ENCODE assay signal across 8 mouse cellular contexts in the genomic region with DNA sequence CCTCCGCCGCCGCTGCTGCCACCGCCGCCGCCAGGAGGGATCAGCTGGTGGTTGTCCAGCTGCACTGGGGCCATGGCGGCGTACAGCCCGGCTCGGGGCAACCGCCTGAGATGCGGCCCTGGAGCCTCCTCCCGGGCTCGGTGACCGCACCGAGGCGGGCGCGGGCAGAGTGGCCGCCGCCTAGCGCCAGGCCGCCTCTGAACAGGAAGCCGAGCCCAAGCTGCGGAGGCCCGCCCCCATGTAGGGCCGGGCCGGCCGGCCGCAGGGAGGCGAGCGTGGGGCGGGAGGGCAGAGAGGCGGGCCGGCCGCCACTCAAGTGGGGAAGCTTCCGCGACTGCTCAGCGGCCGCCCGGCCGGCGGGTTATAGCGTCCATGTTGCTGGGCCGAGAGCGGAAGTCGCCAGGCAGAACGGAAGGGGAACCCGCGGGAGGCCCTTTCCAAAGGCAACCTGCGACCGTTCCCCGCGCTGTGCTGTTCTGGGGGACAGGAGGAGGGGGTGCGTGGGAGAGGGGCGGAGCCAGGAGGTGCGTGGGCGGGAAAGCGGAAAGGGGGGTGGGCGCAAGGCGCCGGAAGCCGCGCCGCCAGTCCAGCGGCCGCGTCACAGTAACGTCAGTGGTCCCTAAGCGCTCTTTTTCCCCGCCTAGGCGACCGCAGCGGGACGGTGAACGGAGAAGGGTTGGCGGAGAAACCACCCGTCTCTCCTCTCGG. TPM values are rescaled to one million over a fixed set of nuclear protein-coding genes. Genes with fewer than 3 reads are reported as not detected.
A peak's percentile ranks its signal among the peaks of the same experiment; 100 is the strongest.
DNase-seq lines count a peak whose midpoint lies in the region; ATAC-seq and TF ChIP-seq lines count a peak whose summit lies in the region.

Med14 (minus strand) TSS at position 448 of the 708 bp plus-strand sequence.

- peak; percentile 46 for TF ChIP-seq CTCF in gastrocnemius, adult 2 months (IDR thresholded peaks at IDR 0.05)
- peak; percentile 27 for TF ChIP-seq CTCF in left cerebral cortex, adult 2 months (IDR thresholded peaks at IDR 0.05)

- intact Hi-C loops in gastrocnemius, adult 2 months (cut with DNase I) = no loop called here
- intact Hi-C loops in left cerebral cortex, adult 2 months (cut with DNase I) = loop anchor here (1.0 to 5.0 kb wide), 4 partner anchors 79 to 679 kb away; partner anchors contain the start of genes 1810030O07Rik and Usp9x

- ATAC-seq in activated CD4-positive, CD25-positive, alpha-beta regulatory T cell, adult 4 months = peak; percentile 74
- ATAC-seq in common myeloid progenitor, adult 5-6 weeks (replicated peaks; ENCODE audit: low read depth, poor library complexity, severe bottlenecking) = peak; percentile 87
- peak; percentile 97 for ATAC-seq in hindbrain, embryonic 16.5 days

- peaks cover 41% of the 10 kb centered on the region for H3K79me2 ChIP-seq in macrophage (ENCODE audit: inconsistent target)

- WGBS in hindbrain, embryonic 16.5 days = 13% methylated on average over 42 of the region's 79 CpGs
- WGBS in macrophage (ENCODE audit: missing documents) = 5% methylated on average over 46 of the region's 79 CpGs

- peak within 1 kb of the TSS; percentile 58 for H3K4me2 ChIP-seq in hindbrain, embryonic 16.5 days (ENCODE audit: low read length)

- no peaks in the 10 kb centered on the region for H3K9me3 ChIP-seq in hindbrain, embryonic 16.5 days (ENCODE audit: control insufficient read depth, low read length)

- H3K4me3 ChIP-seq in gastrocnemius, adult 2 months = peak within 1 kb of the TSS; percentile 87
- H3K4me3 ChIP-seq in hindbrain, embryonic 16.5 days (ENCODE audit: low read length) = peak within 1 kb of the TSS; percentile 51
- H3K4me3 ChIP-seq in left cerebral cortex, adult 2 months = peak within 1 kb of the TSS; percentile 60
- peak within 1 kb of the TSS; percentile 54 for H3K4me3 ChIP-seq in macrophage (ENCODE audit: inconsistent target)

- H3K4me1 ChIP-seq in hindbrain, embryonic 16.5 days (ENCODE audit: control insufficient read depth, insufficient read depth, low read depth, low read length) = no peaks in the 10 kb centered on the region

- no peaks in the 10 kb centered on the region for H3K36me3 ChIP-seq in hindbrain, embryonic 16.5 days (ENCODE audit: control insufficient read depth, insufficient read depth, low read length)
- no peaks in the 10 kb centered on the region for H3K36me3 ChIP-seq in macrophage (ENCODE audit: inconsistent target)

- H3K27me3 ChIP-seq in hindbrain, embryonic 16.5 days (replicated peaks; ENCODE audit: control insufficient read depth, insufficient read depth, low read length) = no peaks in the 10 kb centered on the region

- H3K9ac ChIP-seq in hindbrain, embryonic 16.5 days (ENCODE audit: low read depth, low read length) = peak within 1 kb of the TSS; percentile 67

- peak within 1 kb of the TSS; percentile 94 for H3K27ac ChIP-seq in gastrocnemius, adult 2 months
- peak within 1 kb of the TSS; percentile 92 for H3K27ac ChIP-seq in hindbrain, embryonic 16.5 days (ENCODE audit: low read depth, low read length)
- peak within 1 kb of the TSS; percentile 95 for H3K27ac ChIP-seq in left cerebral cortex, adult 2 months
- H3K27ac ChIP-seq in macrophage = peak within 1 kb of the TSS; percentile 48

- peak; percentile 91 for DNase-seq in gastrocnemius, adult 2 months
- peak; percentile 83 to 85 for DNase-seq in left cerebral cortex, adult 2 months (ENCODE audit: extremely low spot score in 1 of 2, low spot score in 2 of 2)
- peak; percentile 70 for DNase-seq in retina, postnatal 7 days (ENCODE audit: low read depth, low spot score)
- peak; percentile 53 to 79 for DNase-seq in urinary bladder, adult 18-20 months (ENCODE audit: low spot score in 2 of 2)

RNA-seq across cellular contexts. Expression of gene Med14, which starts in this region (rescaled TPM):
- polyA plus RNA-seq in activated CD4-positive, CD25-positive, alpha-beta regulatory T cell, adult 4 months (2017; shearing (Covaris generic)) = 10 to 100 TPM; 11.1 to 11.8 TPM
- 29.1 and 33.8 TPM in 2 replicates for total RNA-seq in common myeloid progenitor, adult 5-6 weeks (2017)
- 10 to 100 TPM; 23.3 to 27.9 TPM for total RNA-seq in gastrocnemius, adult 2 months (2021)
- polyA plus RNA-seq in hindbrain, embryonic 16.5 days (2015; fragmentation: Nextera tagmentation; extraction: Ambion mirVana) = 11.3 and 14.1 TPM in 2 replicates
- 10 to 100 TPM; 75.6 to 86.4 TPM for total RNA-seq in left cerebral cortex, adult 2 months (2021)
- 10 to 100 TPM; 22.0 to 52.7 (median 41.9) TPM for total RNA-seq in macrophage (2018; cell fraction: chromatin; rRNA removed)
- total RNA-seq in macrophage (2018; cell fraction: cytosol; rRNA removed) = 10 to 100 TPM in 11 of 26 experiments, 1 to 10 TPM in 15; 7.4 to 13.4 (median 9.7) TPM
- total RNA-seq in macrophage (2018; cell fraction: nucleus; rRNA removed) = 10 to 100 TPM; 12.0 to 41.4 (median 20.1) TPM
- polyA plus RNA-seq in macrophage (2018) = 8.5 to 9.5 TPM (median 8.9 TPM) in 3 replicates

Comparison
In these comparisons a context has a peak if more than half of its experiments do, and no peak if none do; other contexts are left out.
1. Peak in every context shown above with its lines: DNase-seq, ATAC-seq, H3K4me3 ChIP-seq and H3K27ac ChIP-seq.